Mouse (Mus musculus): ENCODE data around the gene Cyp2t4. TPM values are rescaled to one million over a fixed set of nuclear protein-coding genes. Genes with fewer than 3 reads are reported as not detected.

The Cyp2t4 gene
- total RNA-seq, 2 experiments from 2014 or later, result not detected

Small RNAs within 50 kb of the gene (microRNA-seq; reads per million reads assigned to microRNA genes)
- gene Mir1191 (0 reads per million in 2 experiments), gene Mir3101 (0 to 0.79 reads per million in 2 experiments)

Other genes with a start within 250 kb of the Cyp2t4 start
- gene Cyp2a22, start 214.3 kb upstream of the Cyp2t4 start, total RNA-seq (2021), result not detected
- gene Cyp2a12, start 124.6 kb upstream of the Cyp2t4 start, total RNA-seq (2021), result not detected
- under 1 TPM; 0.23 to 0.86 TPM for gene Cyp2f2, start 33.8 kb upstream of the Cyp2t4 start, total RNA-seq (2021)
- 100 to 1,000 TPM in 1 of 2 experiments, 10 to 100 TPM in 1; 90.8 to 100 TPM for gene Egln2, start 13.1 kb downstream of the Cyp2t4 start, total RNA-seq (2021)
- 10 to 100 TPM; 86.7 to 94.7 TPM for gene Rab4b, start 25.2 kb downstream of the Cyp2t4 start, total RNA-seq (2021)
- not detected for gene Gm21983, start 27.4 kb downstream of the Cyp2t4 start, total RNA-seq (2021)
- gene Mia, start 27.4 kb downstream of the Cyp2t4 start, total RNA-seq (2021), result 1 to 10 TPM; 1.6 to 3.3 TPM
- gene BC024978, start 42.1 kb downstream of the Cyp2t4 start, total RNA-seq (2021), result 10 to 100 TPM; 18.9 to 21.3 TPM
- gene Snrpa, start 42.6 kb downstream of the Cyp2t4 start, total RNA-seq (2021), result 10 to 100 TPM; 81.3 to 81.8 TPM
- 1 to 10 TPM; 7.3 to 8.0 TPM for gene Itpkc, start 74.9 kb downstream of the Cyp2t4 start, total RNA-seq (2021)
- 10 to 100 TPM; 31.2 to 34.8 TPM for gene Coq8b, start 79.3 kb downstream of the Cyp2t4 start, total RNA-seq (2021)
- gene Numbl, start 104.7 kb downstream of the Cyp2t4 start, total RNA-seq (2021), result 100 to 1,000 TPM; 134 to 139 TPM
- gene Ltbp4, start 184.0 kb downstream of the Cyp2t4 start, total RNA-seq (2021), result 10 to 100 TPM; 62.5 to 62.6 TPM
- gene Shkbp1, start 202.3 kb downstream of the Cyp2t4 start, total RNA-seq (2021), result 10 to 100 TPM; 22.2 to 27.4 TPM
- gene Gm20479, start 203.7 kb downstream of the Cyp2t4 start, total RNA-seq (2021), result not detected

All from left cerebral cortex, postnatal 14 days (tissue).